Mouse (Mus musculus) bone marrow, adult 2 months (tissue): ENCODE results near the gene Slit3.

Source experiments
- CTCF ChIP-seq: fragments of 200-500 bp; IDR thresholded peaks from 2 replicates; pipeline ENCODE4 v1.5.1; 2011; ENCODE audit warnings: low read length, control low read depth; ENCODE audit not compliant: control insufficient read depth, insufficient read depth
- POLR2A ChIP-seq: fragments of 200-500 bp; IDR thresholded peaks from 2 replicates; pipeline ENCODE4 v1.6.1; 2011; ENCODE audit warnings: low read depth, mild to moderate bottlenecking, control low read depth, low read length, borderline replicate concordance; ENCODE audit not compliant: control insufficient read depth

GRCm38 (mm10) chr11:35589892-35590291 is 468.9 kb downstream of the Slit3 start:
- TF ChIP-seq POLR2A (no peak), CTCF (no peak)
